Mouse (Mus musculus): ENCODE results near the gene Lgals3.
"Not testable (repeated sequence)": the region's sequence is repeated elsewhere in the genome, so short reads cannot be mapped to it uniquely, and the experiment has no call there.

Lgals3 gene

GRCm38 (mm10) chr14:47367461-47367860 is at the start of gene Lgals3:
Lgals3 (plus strand) TSS chr14:47367751.
- DNase-seq (ENCODE audit: inconsistent ontology term), result peak; percentile 81

- DNase-seq (ENCODE audit: inconsistent ontology term), result no peak
Measured at GRCm38 (mm10) chr14:47319362-47319761, 48.2 kb upstream of the Lgals3 start.

GRCm38 (mm10) chr14:47321581-47321980 is 46.0 kb upstream of the Lgals3 start:
- DNase-seq (ENCODE audit: inconsistent ontology term), result not testable (repeated sequence)

- no peak for DNase-seq (ENCODE audit: inconsistent ontology term)
Measured at GRCm38 (mm10) chr14:47325965-47326761, 41.4 kb upstream of the Lgals3 start.

GRCm38 (mm10) chr14:47327347-47327746 is 40.2 kb upstream of the Lgals3 start:
- DNase-seq (ENCODE audit: inconsistent ontology term), result no peak

GRCm38 (mm10) chr14:47331920-47332319 is 35.6 kb upstream of the Lgals3 start:
- no peak for DNase-seq (ENCODE audit: inconsistent ontology term)

- DNase-seq (ENCODE audit: inconsistent ontology term), result peak; percentile 47
Measured at GRCm38 (mm10) chr14:47334819-47335218, 32.7 kb upstream of the Lgals3 start.

GRCm38 (mm10) chr14:47335300-47335699 is 32.3 kb upstream of the Lgals3 start:
- no peak for DNase-seq (ENCODE audit: inconsistent ontology term)

GRCm38 (mm10) chr14:47340231-47340925 is 27.2 kb upstream of the Lgals3 start:
- no peak for DNase-seq (ENCODE audit: inconsistent ontology term)

- DNase-seq (ENCODE audit: inconsistent ontology term), result no peak
Measured at GRCm38 (mm10) chr14:47341811-47342291, 25.7 kb upstream of the Lgals3 start.

GRCm38 (mm10) chr14:47346715-47347114 is 20.8 kb upstream of the Lgals3 start:
- no peak for DNase-seq (ENCODE audit: inconsistent ontology term)

GRCm38 (mm10) chr14:47350974-47351373 is 16.6 kb upstream of the Lgals3 start:
- peak; percentile 81 for DNase-seq (ENCODE audit: inconsistent ontology term)

- DNase-seq (ENCODE audit: inconsistent ontology term), result no peak
Measured at GRCm38 (mm10) chr14:47352272-47352671, 15.3 kb upstream of the Lgals3 start.

- DNase-seq (ENCODE audit: inconsistent ontology term), result no peak
Measured at GRCm38 (mm10) chr14:47353240-47353639, 14.3 kb upstream of the Lgals3 start.

- no peak for DNase-seq (ENCODE audit: inconsistent ontology term)
Measured at GRCm38 (mm10) chr14:47354111-47354577, 13.4 kb upstream of the Lgals3 start.

GRCm38 (mm10) chr14:47354948-47355347 is 12.6 kb upstream of the Lgals3 start:
- DNase-seq (ENCODE audit: inconsistent ontology term), result no peak

- DNase-seq (ENCODE audit: inconsistent ontology term), result no peak
Measured at GRCm38 (mm10) chr14:47356622-47357021, 10.9 kb upstream of the Lgals3 start.

GRCm38 (mm10) chr14:47359610-47360009 is 7.9 kb upstream of the Lgals3 start:
- DNase-seq (ENCODE audit: inconsistent ontology term), result no peak

- no peak for DNase-seq (ENCODE audit: inconsistent ontology term)
Measured at GRCm38 (mm10) chr14:47361418-47361817, 6.1 kb upstream of the Lgals3 start.

- peak; percentile 31 for DNase-seq (ENCODE audit: inconsistent ontology term)
Measured at GRCm38 (mm10) chr14:47361899-47362298, 5.7 kb upstream of the Lgals3 start.

GRCm38 (mm10) chr14:47364742-47365449 is 2.7 kb upstream of the Lgals3 start:
- DNase-seq (ENCODE audit: inconsistent ontology term), result no peak

- peak; percentile 82 for DNase-seq (ENCODE audit: inconsistent ontology term)
Measured at GRCm38 (mm10) chr14:47366881-47367321, 650 bp upstream of the Lgals3 start.
